Mouse (Mus musculus) c-Kit-positive CD71-negative TER-119-negative erythroid progenitor cells, embryonic 14.5 days (primary cell): ENCODE results near the gene Nnmt.

ENCODE experiments used
- DNase-seq: peaks from one replicate; pipeline ENCODE4 v3.0.0-alpha.2; 2013; ENCODE audit warnings: low read depth

The Nnmt gene

GRCm38 (mm10) chr9:48635576-48636350 lies 30.8 kb upstream of the Nnmt start:
- DNase-seq, result no peak

- DNase-seq, result no peak
Observed at GRCm38 (mm10) chr9:48633147-48633546, 28.2 kb upstream of the Nnmt start.

- DNase-seq, result no peak
Observed at GRCm38 (mm10) chr9:48619268-48619667, 14.3 kb upstream of the Nnmt start.

- DNase-seq, result peak; percentile 51
Observed at GRCm38 (mm10) chr9:48618589-48618988, 13.6 kb upstream of the Nnmt start.

GRCm38 (mm10) chr9:48618111-48618510 lies 13.2 kb upstream of the Nnmt start:
- DNase-seq, result no peak

GRCm38 (mm10) chr9:48617511-48618010 lies 12.6 kb upstream of the Nnmt start:
- DNase-seq, result no peak

- DNase-seq, result no peak
Observed at GRCm38 (mm10) chr9:48613221-48613620, 8.3 kb upstream of the Nnmt start.

GRCm38 (mm10) chr9:48612542-48612941 lies 7.6 kb upstream of the Nnmt start:
- no peak for DNase-seq

GRCm38 (mm10) chr9:48611032-48611431 lies 6.1 kb upstream of the Nnmt start:
- DNase-seq, result no peak

- DNase-seq, result no peak
Observed at GRCm38 (mm10) chr9:48609734-48610133, 4.8 kb upstream of the Nnmt start.

GRCm38 (mm10) chr9:48607417-48607816 lies 2.5 kb upstream of the Nnmt start:
- DNase-seq, result no peak

- no peak for DNase-seq
Observed at GRCm38 (mm10) chr9:48606171-48606570, 1.2 kb upstream of the Nnmt start.

GRCm38 (mm10) chr9:48605697-48606096 lies 744 bp upstream of the Nnmt start:
- DNase-seq, result no peak

GRCm38 (mm10) chr9:48604226-48604625 lies 727 bp downstream of the Nnmt start:
- no peak for DNase-seq

GRCm38 (mm10) chr9:48600881-48601280 lies 4.1 kb downstream of the Nnmt start:
- DNase-seq, result no peak

GRCm38 (mm10) chr9:48600066-48600465 lies 4.9 kb downstream of the Nnmt start:
- no peak for DNase-seq

GRCm38 (mm10) chr9:48597494-48597893 lies 7.5 kb downstream of the Nnmt start:
- DNase-seq, result no peak

GRCm38 (mm10) chr9:48596924-48597323 lies 8.0 kb downstream of the Nnmt start:
- DNase-seq, result no peak

- no peak for DNase-seq
Observed at GRCm38 (mm10) chr9:48593915-48594314, 11.0 kb downstream of the Nnmt start.

GRCm38 (mm10) chr9:48590606-48591005 lies 14.3 kb downstream of the Nnmt start:
- no peak for DNase-seq

GRCm38 (mm10) chr9:48586332-48586731 lies 18.6 kb downstream of the Nnmt start:
- DNase-seq, result peak; percentile 52

- DNase-seq, result no peak
Observed at GRCm38 (mm10) chr9:48580808-48581207, 24.1 kb downstream of the Nnmt start.

GRCm38 (mm10) chr9:48562388-48562787 lies 42.6 kb downstream of the Nnmt start:
- DNase-seq, result no peak
